Mouse (Mus musculus): Measurements from ENCODE around the gene Slc2a9. TPM values are rescaled to one million over a fixed set of nuclear protein-coding genes. Genes with fewer than 3 reads are reported as not detected.
"Not testable (repeated sequence)": the region's sequence is repeated elsewhere in the genome, so short reads cannot be mapped to it uniquely, and the experiment has no call there.

Gene Slc2a9
- polyA plus RNA-seq, 1 experiment, result not detected

GRCm38 (mm10) chr5:38480822-38481707, 21.9 kb downstream of the Slc2a9 start:
- Histone ChIP-seq H3K27ac (ENCODE audit: insufficient read depth, low read length) (no peak overlapping the region), H3K4me3 (ENCODE audit: low read depth, low read length) (no peak overlapping the region), H3K9ac (ENCODE audit: low read depth, poor library complexity, severe bottlenecking) (no peak overlapping the region), H3K27me3 (ENCODE audit: control insufficient read depth, insufficient read depth, low read length, poor library complexity, severe bottlenecking) (no peaks in the 10 kb centered on the region), H3K9me3 (replicated peaks; ENCODE audit: control insufficient read depth, insufficient read depth, low read length, poor library complexity, severe bottlenecking) (peaks cover 4% of the 10 kb centered on the region), H3K4me1 (ENCODE audit: control insufficient read depth, insufficient read depth, low read length) (peaks cover 2% of the 10 kb centered on the region), H3K36me3 (ENCODE audit: control insufficient read depth, insufficient read depth, low read length, poor library complexity, severe bottlenecking) (no peaks in the 10 kb centered on the region)
- no peak for TF ChIP-seq EP300 (IDR thresholded peaks at IDR 0.05; ENCODE audit: insufficient read depth, low read depth, low read length)
- no peak for TF ChIP-seq POLR2A (IDR thresholded peaks at IDR 0.05; ENCODE audit: insufficient read depth, low read length)
- TF ChIP-seq CTCF (IDR thresholded peaks at IDR 0.05; ENCODE audit: low read depth, low read length), result no peak

- Histone ChIP-seq H3K9ac (ENCODE audit: low read depth, poor library complexity, severe bottlenecking) (no peak overlapping the region), H3K4me3 (ENCODE audit: low read depth, low read length) (no peak overlapping the region), H3K9me3 (replicated peaks; ENCODE audit: control insufficient read depth, insufficient read depth, low read length, poor library complexity, severe bottlenecking) (peaks cover 8% of the 10 kb centered on the region), H3K27ac (ENCODE audit: insufficient read depth, low read length) (no peak overlapping the region), H3K27me3 (ENCODE audit: control insufficient read depth, insufficient read depth, low read length, poor library complexity, severe bottlenecking) (no peaks in the 10 kb centered on the region), H3K4me1 (ENCODE audit: control insufficient read depth, insufficient read depth, low read length) (peaks cover 2% of the 10 kb centered on the region), H3K36me3 (ENCODE audit: control insufficient read depth, insufficient read depth, low read length, poor library complexity, severe bottlenecking) (no peaks in the 10 kb centered on the region)
- TF ChIP-seq EP300 (IDR thresholded peaks at IDR 0.05; ENCODE audit: insufficient read depth, low read depth, low read length), result no peak
Observed at GRCm38 (mm10) chr5:38479908-38480725, 22.8 kb downstream of the Slc2a9 start.

GRCm38 (mm10) chr5:38479545-38479907, 23.4 kb downstream of the Slc2a9 start:
- not testable (repeated sequence) for H3K27me3 ChIP-seq (ENCODE audit: control insufficient read depth, insufficient read depth, low read length, poor library complexity, severe bottlenecking); H3K4me3 ChIP-seq (ENCODE audit: low read depth, low read length); H3K9me3 ChIP-seq (replicated peaks; ENCODE audit: control insufficient read depth, insufficient read depth, low read length, poor library complexity, severe bottlenecking); H3K4me1 ChIP-seq (ENCODE audit: control insufficient read depth, insufficient read depth, low read length); H3K9ac ChIP-seq (ENCODE audit: low read depth, poor library complexity, severe bottlenecking); H3K27ac ChIP-seq (ENCODE audit: insufficient read depth, low read length); H3K36me3 ChIP-seq (ENCODE audit: control insufficient read depth, insufficient read depth, low read length, poor library complexity, severe bottlenecking)

GRCm38 (mm10) chr5:38479027-38479426, 23.9 kb downstream of the Slc2a9 start:
- H3K4me1 ChIP-seq (ENCODE audit: control insufficient read depth, insufficient read depth, low read length), result peaks cover 2% of the 10 kb centered on the region
- no peak overlapping the region for H3K4me3 ChIP-seq (ENCODE audit: low read depth, low read length)
- no peak overlapping the region for H3K9ac ChIP-seq (ENCODE audit: low read depth, poor library complexity, severe bottlenecking)
- TF ChIP-seq POLR2A (IDR thresholded peaks at IDR 0.05; ENCODE audit: insufficient read depth, low read length), result no peak
- TF ChIP-seq CTCF (IDR thresholded peaks at IDR 0.05; ENCODE audit: low read depth, low read length), result no peak
- no peak for TF ChIP-seq EP300 (IDR thresholded peaks at IDR 0.05; ENCODE audit: insufficient read depth, low read depth, low read length)
- H3K36me3 ChIP-seq (ENCODE audit: control insufficient read depth, insufficient read depth, low read length, poor library complexity, severe bottlenecking), result no peaks in the 10 kb centered on the region
- peaks cover 8% of the 10 kb centered on the region for H3K9me3 ChIP-seq (replicated peaks; ENCODE audit: control insufficient read depth, insufficient read depth, low read length, poor library complexity, severe bottlenecking)
- H3K27me3 ChIP-seq (ENCODE audit: control insufficient read depth, insufficient read depth, low read length, poor library complexity, severe bottlenecking), result no peaks in the 10 kb centered on the region
- no peak overlapping the region for H3K27ac ChIP-seq (ENCODE audit: insufficient read depth, low read length)

GRCm38 (mm10) chr5:38477731-38478445, 25.1 kb downstream of the Slc2a9 start:
- no peak overlapping the region for H3K9ac ChIP-seq (ENCODE audit: low read depth, poor library complexity, severe bottlenecking)
- peaks cover 8% of the 10 kb centered on the region for H3K9me3 ChIP-seq (replicated peaks; ENCODE audit: control insufficient read depth, insufficient read depth, low read length, poor library complexity, severe bottlenecking)
- TF ChIP-seq EP300 (IDR thresholded peaks at IDR 0.05; ENCODE audit: insufficient read depth, low read depth, low read length), result no peak
- no peak for TF ChIP-seq CTCF (IDR thresholded peaks at IDR 0.05; ENCODE audit: low read depth, low read length)
- no peak for TF ChIP-seq POLR2A (IDR thresholded peaks at IDR 0.05; ENCODE audit: insufficient read depth, low read length)
- no peaks in the 10 kb centered on the region for H3K36me3 ChIP-seq (ENCODE audit: control insufficient read depth, insufficient read depth, low read length, poor library complexity, severe bottlenecking)
- no peaks in the 10 kb centered on the region for H3K27me3 ChIP-seq (ENCODE audit: control insufficient read depth, insufficient read depth, low read length, poor library complexity, severe bottlenecking)
- no peak overlapping the region for H3K4me3 ChIP-seq (ENCODE audit: low read depth, low read length)
- H3K4me1 ChIP-seq (ENCODE audit: control insufficient read depth, insufficient read depth, low read length), result peaks cover 2% of the 10 kb centered on the region
- H3K27ac ChIP-seq (ENCODE audit: insufficient read depth, low read length), result no peak overlapping the region

All from ES-Bruce4 (cell line).